Mouse (Mus musculus) liver, postnatal 0 days (tissue): ENCODE data around the gene C130032M10Rik.

Experiments
- CTCF ChIP-seq: sonication (generic); IDR thresholded peaks from 2 replicates; pipeline ENCODE4 v1.5.1; 2016; ENCODE audit warnings: antibody characterized with exemption, low read depth
- EP300 ChIP-seq: IDR thresholded peaks from 2 replicates; pipeline ENCODE4 v1.6.1; 2016; ENCODE audit warnings: antibody characterized with exemption, low read depth, mild to moderate bottlenecking

DNA sequence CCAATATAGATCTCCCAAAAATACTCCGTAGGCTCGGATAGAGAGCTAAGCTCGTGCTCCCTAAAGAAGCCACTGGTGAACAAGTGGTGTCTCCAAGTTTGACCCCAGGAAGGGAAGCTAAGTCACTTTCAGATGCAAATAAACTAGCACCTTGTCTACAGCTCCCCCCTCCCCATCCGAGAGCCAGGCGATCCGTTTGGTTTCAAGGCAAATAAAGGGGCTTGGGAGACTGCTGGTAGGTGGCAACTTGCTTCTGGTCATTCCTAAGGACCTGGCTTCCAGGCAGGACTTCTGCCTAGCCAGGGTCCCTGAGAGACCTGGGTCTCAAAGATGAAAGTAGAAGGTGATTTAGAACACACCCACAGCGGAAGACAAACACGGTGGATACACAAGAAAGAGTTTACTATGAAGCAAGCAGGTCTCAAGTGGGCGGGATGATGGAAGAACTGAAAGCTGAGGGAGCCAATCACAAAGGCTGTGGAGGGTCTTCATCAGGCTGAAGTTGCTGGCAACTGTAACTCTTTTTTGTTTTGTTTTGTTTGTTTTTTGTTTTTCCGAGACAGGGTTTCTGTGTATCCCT, 40.9 kb downstream of the C130032M10Rik start:
- TF ChIP-seq CTCF (no peak), EP300 (no peak)
